Mouse (Mus musculus) liver, adult 2 months (tissue): ENCODE results near the gene Galns.

Experiments used
- CTCF ChIP-seq: fragments of 200-500 bp; IDR thresholded peaks from 2 replicates; pipeline ENCODE4 v1.5.1; 2011; ENCODE audit warnings: low read depth, low read length, control low read depth
- POLR2A ChIP-seq: fragments of 200-500 bp; IDR thresholded peaks from 2 replicates; pipeline ENCODE4 v1.6.1; 2011; ENCODE audit warnings: low read length, control low read depth; ENCODE audit not compliant: insufficient read depth; ENCODE audit errors: extremely low read depth

GRCm38 (mm10) chr8:122604640-122605039 lies 6.6 kb downstream of the Galns start:
- no peak for TF ChIP-seq POLR2A
- no peak for TF ChIP-seq CTCF
